Mouse (Mus musculus): ENCODE results near the gene Stat4. TPM values are rescaled to one million over a fixed set of nuclear protein-coding genes. Genes with fewer than 3 reads are reported as not detected.

The Stat4 gene
- polyA plus RNA-seq, 1 experiment from 2014 or later = 1.2 TPM

- Histone ChIP-seq H3K36me3 (no peaks in the 10 kb centered on the region), H3K9me3 (no peaks in the 10 kb centered on the region), H3K9ac (replicated peaks) (no peak overlapping the region), H3K27ac (peak overlapping the region; percentile 32; the same call in 1 of the 2 replicates), H3K27me3 (no peaks in the 10 kb centered on the region), H3K4me3 (replicated peaks) (no peak overlapping the region), H3K4me2 (replicated peaks) (no peak overlapping the region), H3K4me1 (replicated peaks) (peaks cover 25% of the 10 kb centered on the region)
- ATAC-seq = peak; percentile 97
- WGBS = under 1% methylated on average over 10 of the region's 10 CpGs
Observed at GRCm38 (mm10) chr1:52079724-52080367, 92.9 kb downstream of the Stat4 start.

GRCm38 (mm10) chr1:52080375-52080774, 93.4 kb downstream of the Stat4 start:
- Histone ChIP-seq H3K4me3 (replicated peaks) (no peak overlapping the region), H3K36me3 (no peaks in the 10 kb centered on the region), H3K9me3 (no peaks in the 10 kb centered on the region), H3K27me3 (no peaks in the 10 kb centered on the region), H3K4me1 (replicated peaks) (peaks cover 25% of the 10 kb centered on the region), H3K9ac (replicated peaks) (no peak overlapping the region), H3K27ac (peak overlapping the region; percentile 32; the same call in 1 of the 2 replicates), H3K4me2 (replicated peaks) (no peak overlapping the region; the same call in 1 of the 2 replicates)
- no peak for ATAC-seq
- WGBS = 2% methylated on average over 8 of the region's 8 CpGs

- no peak overlapping the region for H3K4me3 ChIP-seq (replicated peaks)
- no peak overlapping the region for H3K9ac ChIP-seq (replicated peaks)
- no peaks in the 10 kb centered on the region for H3K9me3 ChIP-seq
- no peaks in the 10 kb centered on the region for H3K27me3 ChIP-seq
- no peak for ATAC-seq
- H3K27ac ChIP-seq = no peak overlapping the region
- H3K36me3 ChIP-seq = no peaks in the 10 kb centered on the region
- no peak overlapping the region for H3K4me2 ChIP-seq (replicated peaks)
- WGBS = 50% methylated on average over 4 of the region's 4 CpGs
- H3K4me1 ChIP-seq (replicated peaks) = no peaks in the 10 kb centered on the region
Observed at GRCm38 (mm10) chr1:52086236-52086635, 99.3 kb downstream of the Stat4 start.

GRCm38 (mm10) chr1:52087128-52087527, 100.2 kb downstream of the Stat4 start:
- WGBS = 82% methylated on average over 1 of the region's 1 CpGs
- no peak overlapping the region for H3K4me3 ChIP-seq (replicated peaks)
- no peak for ATAC-seq

GRCm38 (mm10) chr1:52088634-52089033, 101.7 kb downstream of the Stat4 start:
- ATAC-seq = no peak
- WGBS = 66% methylated on average over 4 of the region's 4 CpGs
- Histone ChIP-seq H3K27ac (no peak overlapping the region), H3K27me3 (no peaks in the 10 kb centered on the region), H3K4me3 (replicated peaks) (no peak overlapping the region), H3K9me3 (no peaks in the 10 kb centered on the region), H3K9ac (replicated peaks) (no peak overlapping the region), H3K4me1 (replicated peaks) (no peaks in the 10 kb centered on the region), H3K4me2 (replicated peaks) (no peak overlapping the region), H3K36me3 (no peaks in the 10 kb centered on the region)

More at GRCm38 (mm10) chr1:52087128-52087527, 100.2 kb downstream of the Stat4 start:
- Histone ChIP-seq H3K27ac (no peak overlapping the region), H3K27me3 (no peaks in the 10 kb centered on the region), H3K4me2 (replicated peaks) (no peak overlapping the region), H3K4me1 (replicated peaks) (no peaks in the 10 kb centered on the region), H3K9me3 (no peaks in the 10 kb centered on the region), H3K36me3 (no peaks in the 10 kb centered on the region), H3K9ac (replicated peaks) (no peak overlapping the region)

- Histone ChIP-seq H3K36me3 (no peaks in the 10 kb centered on the region), H3K9ac (replicated peaks) (no peak overlapping the region), H3K4me2 (replicated peaks) (no peak overlapping the region), H3K27me3 (no peaks in the 10 kb centered on the region), H3K4me3 (replicated peaks) (no peak overlapping the region), H3K4me1 (replicated peaks) (no peaks in the 10 kb centered on the region), H3K27ac (no peak overlapping the region), H3K9me3 (no peaks in the 10 kb centered on the region)
- WGBS = 80% methylated on average over 3 of the region's 3 CpGs
- ATAC-seq = peak; percentile 66; the same call in 1 of the 2 replicates
Observed at GRCm38 (mm10) chr1:52098618-52099232, 111.8 kb downstream of the Stat4 start.

GRCm38 (mm10) chr1:52100496-52100895, 113.5 kb downstream of the Stat4 start:
- no peak for ATAC-seq
- H3K4me1 ChIP-seq (replicated peaks) = no peaks in the 10 kb centered on the region
- no peaks in the 10 kb centered on the region for H3K9me3 ChIP-seq
- 73% methylated on average over 6 of the region's 6 CpGs for WGBS
- no peak overlapping the region for H3K4me3 ChIP-seq (replicated peaks)
- no peaks in the 10 kb centered on the region for H3K27me3 ChIP-seq
- H3K36me3 ChIP-seq = no peaks in the 10 kb centered on the region
- no peak overlapping the region for H3K9ac ChIP-seq (replicated peaks)
- no peak overlapping the region for H3K4me2 ChIP-seq (replicated peaks)
- no peak overlapping the region for H3K27ac ChIP-seq

GRCm38 (mm10) chr1:52102795-52103194, 115.8 kb downstream of the Stat4 start:
- no peaks in the 10 kb centered on the region for H3K9me3 ChIP-seq
- H3K4me3 ChIP-seq (replicated peaks) = no peak overlapping the region
- no peak for ATAC-seq
- H3K9ac ChIP-seq (replicated peaks) = no peak overlapping the region
- WGBS = 89% methylated on average over 8 of the region's 8 CpGs
- no peak overlapping the region for H3K4me2 ChIP-seq (replicated peaks)
- no peak overlapping the region for H3K27ac ChIP-seq
- no peaks in the 10 kb centered on the region for H3K36me3 ChIP-seq
- H3K4me1 ChIP-seq (replicated peaks) = no peaks in the 10 kb centered on the region
- H3K27me3 ChIP-seq = no peaks in the 10 kb centered on the region

- WGBS = 90% methylated on average over 11 of the region's 11 CpGs
- Histone ChIP-seq H3K4me2 (replicated peaks) (no peak overlapping the region), H3K36me3 (no peaks in the 10 kb centered on the region), H3K4me3 (replicated peaks) (no peak overlapping the region), H3K27me3 (no peaks in the 10 kb centered on the region), H3K9ac (replicated peaks) (no peak overlapping the region), H3K9me3 (no peaks in the 10 kb centered on the region), H3K27ac (no peak overlapping the region), H3K4me1 (replicated peaks) (no peaks in the 10 kb centered on the region)
- ATAC-seq = no peak
Observed at GRCm38 (mm10) chr1:52107206-52107605, 120.3 kb downstream of the Stat4 start.

GRCm38 (mm10) chr1:52111217-52111616, 124.3 kb downstream of the Stat4 start:
- Histone ChIP-seq H3K4me1 (replicated peaks) (peaks cover 6% of the 10 kb centered on the region), H3K36me3 (no peaks in the 10 kb centered on the region), H3K9me3 (no peaks in the 10 kb centered on the region), H3K9ac (replicated peaks) (no peak overlapping the region), H3K4me2 (replicated peaks) (no peak overlapping the region), H3K27ac (no peak overlapping the region), H3K27me3 (0 out of 2 replicates have a peak, but pooled peaks cover 2% of the 10 kb centered on the region), H3K4me3 (replicated peaks) (no peak overlapping the region)
- 68% methylated on average over 3 of the region's 3 CpGs for WGBS
- no peak for ATAC-seq

GRCm38 (mm10) chr1:52112301-52112700, 125.4 kb downstream of the Stat4 start:
- Histone ChIP-seq H3K9me3 (no peaks in the 10 kb centered on the region), H3K27ac (no peak overlapping the region), H3K9ac (replicated peaks) (no peak overlapping the region), H3K4me1 (replicated peaks) (peaks cover 6% of the 10 kb centered on the region), H3K27me3 (0 out of 2 replicates have a peak, but pooled peaks cover 2% of the 10 kb centered on the region), H3K4me3 (replicated peaks) (no peak overlapping the region), H3K4me2 (replicated peaks) (no peak overlapping the region), H3K36me3 (no peaks in the 10 kb centered on the region)
- 85% methylated on average over 1 of the region's 1 CpGs for WGBS
- ATAC-seq = no peak

- H3K36me3 ChIP-seq = no peaks in the 10 kb centered on the region
Observed at GRCm38 (mm10) chr1:52113067-52113665, 126.2 kb downstream of the Stat4 start.

More at GRCm38 (mm10) chr1:52113067-52113665, 126.2 kb downstream of the Stat4 start:
- 0 out of 2 replicates have a peak, but pooled peaks cover 2% of the 10 kb centered on the region for H3K27me3 ChIP-seq
- ATAC-seq = peak; percentile 71
- peak overlapping the region; percentile 82 for H3K27ac ChIP-seq
- no peaks in the 10 kb centered on the region for H3K9me3 ChIP-seq
- peak overlapping the region; percentile 56 for H3K4me2 ChIP-seq (replicated peaks)
- H3K4me1 ChIP-seq (replicated peaks) = peaks cover 6% of the 10 kb centered on the region
- peak overlapping the region; percentile 34 for H3K4me3 ChIP-seq (replicated peaks)
- WGBS = 24% methylated on average over 7 of the region's 7 CpGs
- peak overlapping the region; percentile 60 for H3K9ac ChIP-seq (replicated peaks)

All from midbrain, embryonic 13.5 days (tissue).